Comparison of ENCODE assay signal across 17 mouse cellular contexts in genomic region chr5:64867124-64867523, GRCm38 (mm10).
A peak's percentile ranks its signal among the peaks of the same experiment; 100 is the strongest.
DNase-seq lines count a peak whose midpoint lies in the region; ATAC-seq lines count a peak whose summit lies in the region.
"Had no signal": no experiment of that assay in that cellular context is flagged by ENCODE, and none has a peak within 500 bp of the region (broad histone marks: within the 10 kb centered on the region; RNA-seq: fewer than 3 reads in every experiment).

No protein-coding gene starts in this region.

- no peak overlapping the region for H3K4me2 ChIP-seq in forebrain, embryonic 13.5 days
- no peak overlapping the region for H3K4me2 ChIP-seq in forebrain, embryonic 11.5 days (ENCODE audit: low read depth, low read length, severe bottlenecking)
- H3K4me2 ChIP-seq: embryonic facial prominence, embryonic 12.5 days; forebrain, embryonic 15.5 days; hindbrain, embryonic 15.5 days; limb, embryonic 12.5 days; liver, embryonic 12.5 days; midbrain, embryonic 12.5 days; neural tube, embryonic 12.5 days had no signal

- H3K9me3 ChIP-seq in forebrain, embryonic 13.5 days (replicated peaks): 0 out of 2 replicates have a peak, but pooled peaks cover 3% of the 10 kb centered on the region
- H3K9me3 ChIP-seq in forebrain, embryonic 11.5 days (ENCODE audit: control insufficient read depth, low read length): no peaks in the 10 kb centered on the region; the same call in 1 of the 2 replicates
- H3K9me3 ChIP-seq: forebrain, embryonic 15.5 days; hindbrain, embryonic 15.5 days; liver, embryonic 12.5 days; neural tube, embryonic 12.5 days had no signal

- ATAC-seq in forebrain, embryonic 13.5 days: 0 out of 2 replicates have a peak, but pooled peaks have one; percentile 36
- no peak for ATAC-seq in forebrain, embryonic 11.5 days (replicated peaks; ENCODE audit: low FRiP score)
- ATAC-seq: forebrain, embryonic 15.5 days; liver, embryonic 12.5 days had no signal

- H3K36me3 ChIP-seq in forebrain, embryonic 13.5 days (ENCODE audit: poor library complexity, severe bottlenecking): no peaks in the 10 kb centered on the region
- H3K36me3 ChIP-seq in forebrain, embryonic 11.5 days (ENCODE audit: control insufficient read depth, insufficient read depth, low read length): no peaks in the 10 kb centered on the region
- H3K36me3 ChIP-seq: embryonic facial prominence, embryonic 12.5 days; forebrain, embryonic 15.5 days; hindbrain, embryonic 15.5 days; limb, embryonic 12.5 days; liver, embryonic 12.5 days; midbrain, embryonic 12.5 days; neural tube, embryonic 12.5 days had no signal

- no peaks in the 10 kb centered on the region for H3K27me3 ChIP-seq in forebrain, embryonic 13.5 days
- H3K27me3 ChIP-seq in forebrain, embryonic 11.5 days (ENCODE audit: control insufficient read depth, insufficient read depth, low read length): no peaks in the 10 kb centered on the region
- H3K27me3 ChIP-seq: embryonic facial prominence, embryonic 12.5 days; forebrain, embryonic 15.5 days; hindbrain, embryonic 15.5 days; limb, embryonic 12.5 days; liver, embryonic 12.5 days; midbrain, embryonic 12.5 days; neural tube, embryonic 12.5 days had no signal

- DNase-seq in forebrain, embryonic 11.5 days (ENCODE audit: low spot score): no peak
- peak; percentile 73 for DNase-seq in 3134 (ENCODE audit: extremely low read depth, insufficient read length, low spot score)
- peak; percentile 94 for DNase-seq in Muller cell, postnatal 12 days (ENCODE audit: inconsistent ontology term)
- DNase-seq in adrenal gland, postnatal 25 days: peak; percentile 23
- DNase-seq in cerebellum, postnatal 10 days: no peak
- DNase-seq in gastrocnemius, postnatal 36 days: no peak
- DNase-seq in spleen, postnatal 10 days (ENCODE audit: low spot score in 2 of 2): no peak

- intact Hi-C loops in gastrocnemius, postnatal 36 days (cut with DNase I): loop anchor here (2.0 kb wide), 1 partner anchor 484 kb away; no protein-coding TSS in a partner anchor

- peaks cover 9% of the 10 kb centered on the region for H3K4me1 ChIP-seq in forebrain, embryonic 13.5 days
- no peaks in the 10 kb centered on the region for H3K4me1 ChIP-seq in forebrain, embryonic 11.5 days (replicated peaks; ENCODE audit: control insufficient read depth, insufficient read depth, low read length)
- H3K4me1 ChIP-seq: midbrain, embryonic 12.5 days had no signal

- no peak overlapping the region for H3K4me3 ChIP-seq in forebrain, embryonic 13.5 days
- no peak overlapping the region for H3K4me3 ChIP-seq in forebrain, embryonic 11.5 days (ENCODE audit: low read depth, low read length)
- H3K4me3 ChIP-seq: embryonic facial prominence, embryonic 12.5 days; erythroblast, embryonic 14.5 days; forebrain, embryonic 15.5 days; heart, adult 2 months; hindbrain, embryonic 15.5 days; limb, embryonic 12.5 days; liver, embryonic 12.5 days; midbrain, embryonic 12.5 days; neural tube, embryonic 12.5 days had no signal

- H3K9ac ChIP-seq in forebrain, embryonic 13.5 days: no peak overlapping the region
- H3K9ac ChIP-seq in forebrain, embryonic 11.5 days (ENCODE audit: low read length): no peak overlapping the region
- H3K9ac ChIP-seq: embryonic facial prominence, embryonic 12.5 days; forebrain, embryonic 15.5 days; hindbrain, embryonic 15.5 days; limb, embryonic 12.5 days; liver, embryonic 12.5 days; midbrain, embryonic 12.5 days; neural tube, embryonic 12.5 days had no signal

- no peak overlapping the region for H3K27ac ChIP-seq in forebrain, embryonic 13.5 days
- H3K27ac ChIP-seq in forebrain, embryonic 11.5 days (ENCODE audit: low read depth, low read length): no peak overlapping the region
- H3K27ac ChIP-seq: embryonic facial prominence, embryonic 12.5 days; forebrain, embryonic 15.5 days; heart, adult 2 months; hindbrain, embryonic 15.5 days; limb, embryonic 12.5 days; liver, embryonic 12.5 days; midbrain, embryonic 12.5 days; neural tube, embryonic 12.5 days had no signal

- 69% methylated on average over 9 of the region's 9 CpGs for WGBS in forebrain, embryonic 13.5 days
- 78% methylated on average over 9 of the region's 9 CpGs for WGBS in forebrain, embryonic 11.5 days

Comparison
In these comparisons a context has a peak if more than half of its experiments do, and no peak if none do; other contexts are left out.
1. DNase-seq: peak in 3134 (single experiment), Muller cell, postnatal 12 days (single experiment) and adrenal gland, postnatal 25 days (single experiment); none in forebrain, embryonic 11.5 days (single experiment), cerebellum, postnatal 10 days (0 of 2), gastrocnemius, postnatal 36 days (0 of 2) and spleen, postnatal 10 days (0 of 2).